10 mouse cellular contexts compared by ENCODE assay signal in the genomic region with DNA sequence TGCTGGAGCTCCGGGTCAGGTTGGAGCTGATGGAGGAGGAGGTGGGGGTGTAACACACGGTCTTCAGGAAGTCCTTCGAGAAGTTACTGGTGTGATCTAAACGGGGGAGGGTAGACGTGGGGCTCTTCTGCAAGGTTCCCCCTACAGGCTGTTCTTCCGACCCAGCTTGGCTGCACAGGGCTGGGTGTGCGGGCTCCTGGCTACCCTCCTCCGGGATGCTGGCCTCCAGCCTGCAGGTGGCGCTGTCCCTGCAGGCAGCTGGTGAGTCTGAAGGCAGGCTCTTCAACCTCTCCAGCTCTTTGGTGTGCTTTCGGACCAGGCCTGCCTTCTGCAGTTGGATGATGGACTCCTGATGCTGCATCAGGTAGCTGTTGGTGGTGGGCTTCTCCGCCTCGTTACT. TPM values are rescaled to one million over a fixed set of nuclear protein-coding genes. Genes with fewer than 3 reads are reported as not detected.
DNase-seq lines count a peak whose midpoint lies in the region; ATAC-seq and TF ChIP-seq lines count a peak whose summit lies in the region.
"Had no signal": no experiment of that assay in that cellular context is flagged by ENCODE, and none has a peak within 500 bp of the region (broad histone marks: within the 10 kb centered on the region; RNA-seq: fewer than 3 reads in every experiment).

No protein-coding gene starts in this region.

- WGBS in hindbrain, embryonic 11.5 days: 91% methylated on average over 12 of the region's 12 CpGs
- WGBS in hindbrain, embryonic 16.5 days: 89% methylated on average over 12 of the region's 12 CpGs
- 80% methylated on average over 12 of the region's 12 CpGs for WGBS in lung, postnatal 0 days

- peak; percentile 50 for DNase-seq in hindbrain, embryonic 11.5 days (ENCODE audit: low spot score)
- DNase-seq in 416B (ENCODE audit: low read depth) (peak; percentile 55), MN1 (ENCODE audit: low spot score) (peak; percentile 42)
- peak; percentile 44 for DNase-seq in lung, postnatal 0 days (ENCODE audit: low spot score)
- DNase-seq in layer of hippocampus, adult 11-12 months (ENCODE audit: low spot score): no peak
- no peak for DNase-seq in heart, adult 9 months (ENCODE audit: low spot score in 2 of 2)
- DNase-seq in right cerebral cortex, postnatal 10 days (ENCODE audit: low spot score in 2 of 2): no peak
- DNase-seq: layer of hippocampus, postnatal 36 days had no signal

- H3K9ac ChIP-seq in hindbrain, embryonic 11.5 days (ENCODE audit: low read depth, low read length): no peak overlapping the region
- H3K9ac ChIP-seq in hindbrain, embryonic 16.5 days (ENCODE audit: low read depth, low read length): no peak overlapping the region
- no peak overlapping the region for H3K9ac ChIP-seq in lung, postnatal 0 days (replicated peaks; ENCODE audit: low read depth)
- H3K9ac ChIP-seq: neural tube, embryonic 12.5 days had no signal

- no peak overlapping the region for H3K27ac ChIP-seq in hindbrain, embryonic 11.5 days (ENCODE audit: low read depth, low read length)
- H3K27ac ChIP-seq in hindbrain, embryonic 16.5 days (ENCODE audit: low read depth, low read length): no peak overlapping the region
- no peak overlapping the region for H3K27ac ChIP-seq in lung, postnatal 0 days (ENCODE audit: low read length)

- H3K9me3 ChIP-seq in hindbrain, embryonic 11.5 days (ENCODE audit: control insufficient read depth, low read length): no peaks in the 10 kb centered on the region
- no peaks in the 10 kb centered on the region for H3K9me3 ChIP-seq in hindbrain, embryonic 16.5 days (ENCODE audit: control insufficient read depth, low read length)
- no peaks in the 10 kb centered on the region for H3K9me3 ChIP-seq in lung, postnatal 0 days (ENCODE audit: low read length)
- H3K9me3 ChIP-seq: neural tube, embryonic 12.5 days had no signal

- TF ChIP-seq EP300 in lung, postnatal 0 days (IDR thresholded peaks at IDR 0.05): no peak

- no peak overlapping the region for H3K4me2 ChIP-seq in hindbrain, embryonic 11.5 days (replicated peaks; ENCODE audit: low read depth, low read length)
- H3K4me2 ChIP-seq in hindbrain, embryonic 16.5 days (ENCODE audit: low read length): no peak overlapping the region
- no peak overlapping the region for H3K4me2 ChIP-seq in lung, postnatal 0 days (replicated peaks; ENCODE audit: low read depth, low read length)
- H3K4me2 ChIP-seq: neural tube, embryonic 12.5 days had no signal

- peaks cover 15% of the 10 kb centered on the region for H3K36me3 ChIP-seq in hindbrain, embryonic 11.5 days (ENCODE audit: control insufficient read depth, insufficient read depth, low read length)
- H3K36me3 ChIP-seq in hindbrain, embryonic 16.5 days (ENCODE audit: control insufficient read depth, insufficient read depth, low read length): peaks cover 48% of the 10 kb centered on the region
- peaks cover 53% of the 10 kb centered on the region for H3K36me3 ChIP-seq in lung, postnatal 0 days (ENCODE audit: insufficient read depth, low read length)

- no peak overlapping the region for H3K4me3 ChIP-seq in hindbrain, embryonic 11.5 days (ENCODE audit: low read depth, low read length)
- H3K4me3 ChIP-seq in hindbrain, embryonic 16.5 days (ENCODE audit: low read length): no peak overlapping the region
- no peak overlapping the region for H3K4me3 ChIP-seq in lung, postnatal 0 days (ENCODE audit: low read depth, low read length)
- H3K4me3 ChIP-seq: neural tube, embryonic 12.5 days had no signal

- peak; percentile 71 for TF ChIP-seq CTCF in lung, postnatal 0 days (IDR thresholded peaks at IDR 0.05)

- H3K27me3 ChIP-seq in hindbrain, embryonic 11.5 days (ENCODE audit: control insufficient read depth, insufficient read depth, low read length): no peaks in the 10 kb centered on the region
- H3K27me3 ChIP-seq in hindbrain, embryonic 16.5 days (replicated peaks; ENCODE audit: control insufficient read depth, insufficient read depth, low read length): no peaks in the 10 kb centered on the region
- no peaks in the 10 kb centered on the region for H3K27me3 ChIP-seq in lung, postnatal 0 days (replicated peaks; ENCODE audit: insufficient read depth, low read length)
- H3K27me3 ChIP-seq: neural tube, embryonic 12.5 days had no signal

- ATAC-seq in hindbrain, embryonic 11.5 days (ENCODE audit: low FRiP score): peak; percentile 43; the same call in 1 of the 2 replicates
- no peak for ATAC-seq in hindbrain, embryonic 16.5 days
- peak; percentile 44; the same call in 1 of the 2 replicates for ATAC-seq in lung, postnatal 0 days

- no peaks in the 10 kb centered on the region for H3K4me1 ChIP-seq in hindbrain, embryonic 11.5 days (replicated peaks; ENCODE audit: control insufficient read depth, insufficient read depth, low read length)
- H3K4me1 ChIP-seq in hindbrain, embryonic 16.5 days (ENCODE audit: control insufficient read depth, insufficient read depth, low read depth, low read length): no peaks in the 10 kb centered on the region
- no peaks in the 10 kb centered on the region for H3K4me1 ChIP-seq in lung, postnatal 0 days (ENCODE audit: insufficient read depth, low read depth, low read length)

RNA-seq across cellular contexts. Expression of gene Coro1c, which starts 34.0 kb away (rescaled TPM):
- polyA plus RNA-seq in hindbrain, embryonic 11.5 days (2014; fragmentation: Nextera tagmentation; extraction: Ambion mirVana): 192 and 230 TPM in 2 replicates
- 176 and 191 TPM in 2 replicates for polyA plus RNA-seq in hindbrain, embryonic 16.5 days (2015; fragmentation: Nextera tagmentation; extraction: Ambion mirVana)
- 102 and 115 TPM in 2 replicates for polyA plus RNA-seq in lung, postnatal 0 days (2015; fragmentation: Nextera tagmentation; extraction: Ambion mirVana)

RNA-seq across cellular contexts. Expression of gene Ssh1, which starts 51.1 kb away (rescaled TPM):
- polyA plus RNA-seq in hindbrain, embryonic 11.5 days (2014; fragmentation: Nextera tagmentation; extraction: Ambion mirVana): 27.9 and 30.3 TPM in 2 replicates
- 9.6 and 13.2 TPM in 2 replicates for polyA plus RNA-seq in hindbrain, embryonic 16.5 days (2015; fragmentation: Nextera tagmentation; extraction: Ambion mirVana)
- polyA plus RNA-seq in lung, postnatal 0 days (2015; fragmentation: Nextera tagmentation; extraction: Ambion mirVana): 13.2 and 14.3 TPM in 2 replicates

Comparison
In these comparisons a context has a peak if more than half of its experiments do, and no peak if none do; other contexts are left out.
1. DNase-seq: peak in hindbrain, embryonic 11.5 days (single experiment), 416B (single experiment), MN1 (single experiment) and lung, postnatal 0 days (single experiment); none in layer of hippocampus, adult 11-12 months (single experiment), heart, adult 9 months (0 of 2) and right cerebral cortex, postnatal 10 days (0 of 2).